Mouse (Mus musculus) mesoderm, embryonic 11.5 days (tissue): ENCODE data around the gene Msi2.
A peak's percentile ranks its signal among the peaks of the same experiment; 100 is the strongest.

Experiments used
- DNase-seq: peaks from one replicate; pipeline ENCODE4 v3.0.0-alpha.2; 2012; ENCODE audit warnings: low read depth, low spot score

Gene Msi2

DNA sequence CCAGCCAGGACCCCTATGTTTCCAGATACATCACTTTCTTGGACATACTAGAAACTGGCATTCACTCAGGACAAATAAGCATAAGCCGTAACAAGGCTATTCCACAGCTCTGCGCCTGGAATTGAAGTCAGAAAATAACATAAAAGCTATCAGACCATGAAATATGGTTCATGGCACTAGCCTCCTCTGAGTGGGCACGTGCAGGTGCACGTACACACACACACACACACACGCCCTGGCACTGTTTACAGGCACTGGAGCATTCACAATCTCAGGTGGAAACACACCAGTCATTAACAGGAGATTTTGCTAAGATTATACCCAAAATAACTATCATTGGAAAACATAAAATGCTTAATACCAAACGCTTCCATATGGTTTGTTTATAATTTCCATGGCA, 81.4 kb downstream of the Msi2 start:
- no peak for DNase-seq

DNA sequence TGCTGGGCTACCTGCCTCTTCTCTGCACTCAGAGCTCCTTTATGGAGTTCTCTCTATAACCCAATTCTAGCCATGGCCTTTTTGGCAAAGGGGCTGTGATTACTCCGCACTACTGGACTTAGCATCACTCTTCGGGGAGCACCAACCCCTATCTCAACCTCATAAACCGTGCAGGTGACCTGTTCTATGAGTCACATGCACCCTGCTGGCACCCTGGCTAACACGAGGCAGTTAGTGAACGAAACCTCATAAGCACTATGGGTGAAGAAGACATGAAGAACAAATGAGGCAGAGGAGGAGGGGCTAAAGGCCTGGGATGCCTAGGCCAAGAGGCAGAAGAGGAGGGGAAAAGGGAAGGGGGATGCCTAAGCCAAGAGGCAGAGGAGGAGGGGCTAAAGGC, 82.0 kb downstream of the Msi2 start:
- no peak for DNase-seq

DNA sequence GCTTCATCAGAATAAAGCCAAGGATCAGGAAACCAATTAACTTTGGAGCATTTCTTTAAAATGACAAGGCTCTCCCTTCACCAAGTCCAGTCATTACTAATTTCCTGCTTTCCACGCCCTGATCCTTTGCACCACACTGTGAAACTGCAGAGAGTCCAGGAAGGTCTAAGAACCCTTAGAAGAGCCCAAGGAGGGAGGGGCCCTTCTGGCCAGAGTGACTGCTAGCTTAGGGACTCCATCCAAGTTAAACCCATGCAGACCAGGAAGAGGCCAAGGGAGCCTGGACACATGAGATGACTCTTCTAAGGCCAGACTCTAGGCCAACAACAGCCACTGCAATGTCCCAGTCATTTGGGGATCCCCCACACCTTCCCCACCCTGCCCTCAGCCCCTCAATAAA, 83.7 kb downstream of the Msi2 start:
- DNase-seq: no peak

DNA sequence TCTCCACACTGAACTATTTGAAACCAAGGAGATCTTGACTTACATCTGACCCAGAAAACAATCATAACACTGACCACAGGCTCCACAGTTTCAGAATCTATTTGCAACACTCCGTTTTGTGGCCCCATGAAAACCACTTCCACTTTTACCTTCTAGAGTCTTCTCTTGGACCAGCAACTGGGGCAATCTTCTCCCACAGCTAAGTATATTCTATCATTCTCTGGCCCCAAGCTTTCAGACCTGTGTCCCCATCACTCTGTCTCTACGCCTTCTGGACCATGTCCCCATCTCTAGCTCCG, 86.4 kb downstream of the Msi2 start:
- DNase-seq: no peak

DNA sequence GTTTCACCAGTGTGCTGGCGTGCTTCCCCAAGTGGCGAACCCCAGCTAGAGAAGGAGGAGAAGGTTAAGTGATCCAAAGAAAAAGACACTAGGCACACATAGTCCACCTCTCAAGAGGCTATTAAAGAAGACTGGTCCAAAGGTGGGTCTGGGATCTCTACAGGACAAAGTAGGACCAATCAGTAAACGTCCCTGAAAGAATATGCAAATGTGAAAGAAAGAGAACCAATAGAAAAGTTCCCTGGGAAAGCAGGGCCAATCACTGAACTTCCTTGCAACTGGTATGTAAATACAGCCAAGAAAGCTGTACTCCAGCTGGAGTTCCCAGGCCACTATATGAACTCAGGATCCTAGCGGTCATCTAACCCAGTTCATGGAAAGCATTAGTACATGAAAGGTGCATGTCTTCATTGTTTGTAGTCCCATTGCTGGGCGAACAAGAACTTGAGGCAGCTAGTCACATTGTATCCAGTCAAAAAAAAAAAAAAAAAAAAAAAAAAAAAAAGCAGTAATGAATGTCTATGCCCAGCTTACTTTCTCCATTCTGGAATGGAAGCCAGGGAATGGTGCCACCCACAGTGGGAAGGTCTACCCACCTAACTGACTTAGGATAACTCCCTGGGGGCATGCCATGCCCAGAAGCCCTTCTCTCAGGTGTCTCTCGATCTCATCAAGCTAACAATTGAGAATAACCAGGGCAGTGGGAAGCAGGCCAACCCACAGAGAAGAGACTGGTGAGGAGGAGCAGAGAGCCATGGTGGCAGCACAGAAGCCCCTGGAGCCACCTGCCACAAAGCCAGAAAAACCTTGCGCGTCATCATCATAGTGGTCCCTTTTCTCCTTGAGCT, 87.0 kb downstream of the Msi2 start:
- DNase-seq: no peak

DNA sequence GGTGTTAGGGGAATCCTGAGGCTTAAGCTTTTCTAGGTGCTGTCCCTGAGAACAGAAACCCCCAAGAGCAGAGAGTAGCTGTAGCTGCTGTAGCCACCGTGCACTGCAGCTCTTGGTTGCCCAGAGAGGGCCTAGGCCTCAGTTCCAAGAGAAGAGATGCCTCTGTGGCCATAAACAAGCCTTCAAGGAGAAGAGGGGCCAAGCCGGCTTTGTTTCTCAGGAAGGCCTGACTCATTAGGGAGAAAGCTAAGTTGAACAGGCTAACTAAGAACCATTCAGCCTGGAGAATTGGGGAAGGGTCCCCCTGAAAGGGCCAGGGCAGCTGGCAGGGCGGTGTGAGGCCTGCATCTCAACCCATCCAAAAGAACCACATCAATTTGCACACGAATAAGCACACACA, 88.7 kb downstream of the Msi2 start:
- DNase-seq: peak; percentile 29

DNA sequence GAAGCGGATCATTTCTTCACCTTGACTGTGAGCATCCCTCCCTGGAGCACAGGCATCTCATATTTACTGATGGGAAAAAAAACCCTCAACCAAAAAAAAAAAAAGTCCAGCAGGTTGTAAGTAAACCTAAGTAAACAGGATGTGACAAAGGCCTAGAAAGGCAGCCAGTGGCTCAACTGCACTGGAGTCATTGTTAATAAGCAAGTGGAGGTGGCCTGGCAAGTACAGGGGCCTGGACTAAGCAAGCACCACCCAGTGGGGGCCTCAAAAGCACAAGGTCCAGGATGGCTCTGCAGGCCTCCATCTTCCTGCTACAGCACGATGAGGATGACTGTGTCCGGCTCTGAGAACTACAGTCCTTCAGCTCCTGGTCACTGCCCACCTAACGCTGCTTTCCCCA, 89.1 kb downstream of the Msi2 start:
- no peak for DNase-seq

DNA sequence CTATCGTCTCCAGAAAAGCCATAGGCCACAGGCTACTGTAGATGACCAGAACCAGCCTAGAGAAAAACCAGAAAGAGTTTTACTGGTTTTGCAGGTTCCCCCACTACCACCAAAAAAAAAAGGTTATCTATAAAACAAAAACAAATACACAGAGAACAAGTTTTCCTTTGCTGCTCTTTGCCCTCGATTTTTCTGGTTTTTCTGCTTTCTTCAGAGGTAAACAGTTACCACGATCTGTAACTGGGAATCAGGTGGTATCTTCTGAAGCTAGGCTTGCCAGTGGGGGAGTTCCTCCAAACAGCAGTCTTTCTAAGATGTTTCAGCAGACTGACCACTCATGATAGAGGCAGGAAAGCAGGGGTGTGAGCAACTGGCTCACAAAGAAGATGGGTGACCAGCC, 89.6 kb downstream of the Msi2 start:
- no peak for DNase-seq

DNA sequence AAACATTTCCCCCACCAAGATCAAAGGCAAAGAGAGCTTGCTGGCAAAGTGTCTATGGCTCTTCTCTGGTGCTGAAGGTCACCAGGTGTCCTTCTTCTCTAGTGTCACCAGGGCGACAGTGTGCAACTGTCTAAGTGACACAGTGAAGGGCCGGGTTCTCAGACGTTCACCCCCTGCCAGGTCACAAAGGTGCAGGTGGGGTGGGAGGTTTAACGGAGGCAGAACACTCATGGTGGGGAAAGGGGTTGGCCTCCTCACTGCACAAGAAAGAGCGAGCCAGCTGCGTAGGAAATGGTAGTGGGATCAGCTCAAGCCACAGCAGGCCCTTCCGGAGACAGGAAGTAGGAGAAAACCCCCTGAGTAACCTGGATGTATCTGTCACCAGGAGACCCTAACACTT, 91.0 kb downstream of the Msi2 start:
- DNase-seq: no peak

DNA sequence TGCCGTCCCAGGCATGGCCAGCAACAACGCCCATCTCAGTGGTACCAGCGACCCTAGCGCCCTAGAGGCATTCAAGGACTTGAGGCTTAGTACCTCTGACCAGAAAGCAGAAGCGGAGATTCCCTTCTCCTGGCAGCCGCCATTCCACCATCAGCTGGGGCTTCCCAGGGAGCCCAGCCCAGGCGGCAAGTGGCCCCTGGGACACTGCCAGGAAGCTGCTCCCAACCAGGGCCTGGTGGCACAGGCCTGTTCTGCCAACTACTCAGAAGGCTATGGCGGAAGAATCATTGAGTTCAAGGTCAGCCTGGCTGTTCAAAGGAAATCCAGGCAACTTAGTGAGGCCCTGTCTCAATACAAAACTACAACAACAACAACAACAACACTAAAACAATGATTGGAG, 91.7 kb downstream of the Msi2 start:
- DNase-seq: no peak

DNA sequence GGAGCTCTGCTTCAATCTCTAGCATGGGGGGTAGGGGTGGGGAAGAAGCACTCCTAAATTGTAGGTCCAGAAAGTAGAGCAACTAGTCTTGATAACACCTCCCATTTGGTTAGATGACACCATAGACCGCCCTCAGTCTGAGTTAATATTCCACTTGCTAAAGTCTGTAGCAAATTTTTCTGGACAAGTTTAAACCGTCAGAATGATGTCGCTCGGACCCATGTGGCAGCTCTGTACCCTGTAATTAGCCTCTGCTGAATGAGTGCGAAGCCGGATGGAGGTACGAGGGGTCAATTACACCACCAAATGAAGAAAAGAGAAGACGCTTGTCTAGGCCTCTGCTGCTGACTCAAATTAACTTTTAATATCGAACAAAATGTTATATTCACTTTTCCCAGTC, 92.3 kb downstream of the Msi2 start:
- DNase-seq: no peak

DNA sequence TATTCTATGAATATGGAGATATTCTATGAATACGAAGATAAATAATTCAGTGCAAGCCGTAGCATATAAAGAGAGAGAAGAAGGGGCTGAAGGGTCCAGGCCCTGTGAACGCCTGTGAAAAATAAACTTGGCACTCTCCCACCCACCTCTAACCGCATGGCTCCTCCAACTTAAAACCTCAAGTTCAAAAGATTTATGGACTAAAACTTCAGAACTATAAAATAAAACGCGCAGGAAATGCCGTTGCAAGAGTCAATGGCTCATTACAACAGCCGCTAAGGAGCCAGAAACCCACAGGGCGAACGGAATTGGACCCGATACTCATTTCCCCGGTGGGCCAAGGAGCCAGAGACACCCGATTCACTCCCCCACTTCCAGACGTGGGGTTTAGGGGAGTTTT, 93.2 kb downstream of the Msi2 start:
- DNase-seq: no peak

DNA sequence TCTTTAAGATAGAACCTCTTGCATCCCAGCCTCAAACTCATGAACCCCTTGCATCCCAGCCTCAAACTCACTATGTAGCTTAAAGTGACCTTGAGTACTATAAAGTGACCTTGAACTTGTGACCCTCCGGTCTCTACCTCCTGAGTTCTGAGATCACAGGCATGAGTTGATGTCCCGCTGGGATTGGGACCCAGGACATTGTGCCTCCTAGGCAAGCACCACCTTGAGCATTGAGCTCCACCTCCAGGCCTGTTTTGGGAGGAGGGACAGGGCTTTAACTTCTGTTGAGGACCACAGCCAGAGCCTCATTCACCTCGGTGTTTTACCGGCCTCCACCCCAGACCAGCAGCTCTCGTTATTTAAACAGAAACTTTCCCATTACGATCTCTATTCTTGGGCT, 93.7 kb downstream of the Msi2 start:
- no peak for DNase-seq

DNA sequence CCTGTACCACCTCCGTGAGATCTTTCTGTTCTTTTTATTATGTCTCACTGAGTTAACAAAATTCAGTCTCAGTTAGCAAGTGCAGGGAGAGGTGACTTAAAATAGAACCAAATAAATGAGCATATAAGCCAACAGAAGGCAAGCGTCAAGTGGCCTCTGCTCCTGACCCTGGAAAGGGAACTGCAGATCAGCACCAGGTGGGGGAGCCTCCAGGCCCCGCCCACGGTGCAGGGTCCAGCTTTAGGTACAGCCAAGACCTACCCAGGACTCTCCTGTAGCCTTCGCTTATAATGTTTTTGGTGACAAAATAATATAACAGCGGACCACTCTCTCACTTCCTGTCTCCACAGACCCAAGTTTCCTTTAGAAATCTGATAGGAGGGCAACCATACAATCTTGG, 94.6 kb downstream of the Msi2 start:
- DNase-seq: no peak

DNA sequence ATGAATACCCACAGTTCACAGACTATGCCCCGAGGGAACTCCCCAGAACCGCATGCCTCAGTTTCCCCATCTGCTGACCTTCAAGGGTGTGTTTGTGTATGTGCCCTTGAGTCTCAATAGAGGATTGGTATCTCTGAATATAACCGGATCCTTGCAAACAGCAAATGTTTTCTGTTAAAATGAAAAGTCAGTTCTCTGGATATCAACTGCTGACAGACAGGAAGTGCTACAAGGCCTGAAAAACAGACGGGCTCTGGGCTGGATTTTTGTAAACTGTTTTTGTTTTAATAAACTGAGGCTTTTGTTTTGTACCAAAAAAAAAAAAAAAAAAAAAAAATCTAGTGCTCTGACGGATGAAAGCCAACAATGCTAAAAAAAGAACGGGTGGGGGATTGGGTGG, 95.8 kb downstream of the Msi2 start:
- DNase-seq: no peak

DNA sequence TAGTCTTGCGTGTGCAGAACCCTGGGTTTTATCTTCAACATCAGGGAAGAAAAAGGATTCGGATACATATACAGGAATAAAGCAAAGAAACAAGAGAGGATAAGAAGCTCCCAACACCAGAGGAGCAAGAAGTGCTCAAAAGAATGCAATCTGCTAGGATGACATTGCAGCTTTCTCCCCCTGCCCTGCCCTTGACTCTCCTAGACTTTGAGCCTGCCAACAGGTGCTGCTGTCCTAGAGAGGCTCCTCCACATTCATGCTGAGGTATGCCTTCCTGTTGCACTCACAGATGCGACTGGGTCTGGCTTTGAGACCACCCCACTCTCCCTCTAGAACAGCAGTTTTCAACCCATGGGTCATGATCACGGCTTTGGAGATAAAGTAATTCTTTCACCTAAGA, 96.5 kb downstream of the Msi2 start:
- no peak for DNase-seq

DNA sequence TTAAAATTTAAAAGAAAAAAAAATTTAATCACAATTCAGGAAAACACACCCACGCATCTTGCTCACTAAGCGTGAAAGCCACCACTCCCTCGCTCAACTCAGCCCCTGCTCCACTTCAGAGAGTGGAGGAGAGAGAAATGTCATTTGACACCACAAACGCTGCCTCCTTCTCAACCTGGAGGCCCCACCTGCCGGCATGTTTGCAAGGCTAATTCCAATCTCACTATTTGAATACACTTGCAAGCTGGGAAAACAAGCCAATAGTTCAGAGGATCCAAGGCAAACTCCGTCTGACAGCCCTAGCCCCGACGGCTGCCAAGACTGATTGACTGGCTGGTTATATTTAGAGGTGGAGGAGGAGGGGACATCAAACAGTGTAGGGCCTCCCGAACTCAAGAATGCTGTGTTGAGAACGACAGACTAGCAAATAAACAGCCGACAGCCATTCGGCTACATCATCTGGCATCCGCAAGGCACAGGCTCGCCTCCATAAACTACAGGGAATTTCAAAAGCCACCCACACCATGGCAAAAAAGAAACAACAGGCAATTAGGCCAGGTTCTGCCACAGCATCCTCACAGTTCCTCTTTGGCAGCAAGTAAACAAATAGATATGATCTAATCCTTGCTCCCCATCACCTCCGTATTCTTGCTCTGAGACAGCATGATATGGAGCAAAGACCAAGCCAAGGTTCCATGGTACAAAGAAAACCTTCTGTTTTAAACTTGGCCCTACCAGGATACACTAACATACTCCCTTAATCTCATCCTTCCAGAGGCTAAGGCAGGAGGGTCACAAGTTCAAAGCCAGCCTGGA, 97.9 kb downstream of the Msi2 start:
- DNase-seq: peak; percentile 28

DNA sequence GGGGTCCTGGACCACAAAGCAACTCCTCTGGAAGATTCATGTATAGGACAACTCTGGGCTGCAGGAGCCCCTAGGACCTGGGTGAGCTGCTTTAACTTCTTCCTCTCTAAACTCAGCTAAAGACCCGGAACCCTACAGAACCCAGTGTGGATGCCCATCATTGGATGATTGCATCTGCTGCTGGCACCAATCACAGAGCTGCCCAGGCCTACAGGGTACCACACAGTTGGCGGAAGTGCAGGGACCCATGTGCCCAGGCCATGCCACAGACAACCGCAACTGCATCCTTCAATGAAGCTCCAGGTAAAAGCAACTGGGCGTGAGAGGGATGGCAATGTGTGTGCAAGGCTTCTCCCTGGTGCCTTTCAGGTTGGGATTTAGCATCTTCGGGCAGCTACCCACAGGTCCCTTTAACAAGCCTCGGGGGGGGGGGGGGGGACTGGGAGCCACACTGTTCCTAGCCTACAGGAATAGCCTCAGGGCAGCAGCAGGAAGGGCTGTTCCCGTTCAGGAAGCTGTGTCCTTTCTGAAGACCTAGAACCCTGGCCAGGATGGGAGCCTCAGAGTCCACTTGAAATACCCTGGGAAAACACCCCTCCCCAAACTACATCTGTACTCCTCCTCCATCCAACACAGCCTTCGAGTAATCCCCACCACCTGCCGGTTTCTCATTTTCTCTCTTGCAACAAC, 98.7 kb downstream of the Msi2 start:
- no peak for DNase-seq

DNA sequence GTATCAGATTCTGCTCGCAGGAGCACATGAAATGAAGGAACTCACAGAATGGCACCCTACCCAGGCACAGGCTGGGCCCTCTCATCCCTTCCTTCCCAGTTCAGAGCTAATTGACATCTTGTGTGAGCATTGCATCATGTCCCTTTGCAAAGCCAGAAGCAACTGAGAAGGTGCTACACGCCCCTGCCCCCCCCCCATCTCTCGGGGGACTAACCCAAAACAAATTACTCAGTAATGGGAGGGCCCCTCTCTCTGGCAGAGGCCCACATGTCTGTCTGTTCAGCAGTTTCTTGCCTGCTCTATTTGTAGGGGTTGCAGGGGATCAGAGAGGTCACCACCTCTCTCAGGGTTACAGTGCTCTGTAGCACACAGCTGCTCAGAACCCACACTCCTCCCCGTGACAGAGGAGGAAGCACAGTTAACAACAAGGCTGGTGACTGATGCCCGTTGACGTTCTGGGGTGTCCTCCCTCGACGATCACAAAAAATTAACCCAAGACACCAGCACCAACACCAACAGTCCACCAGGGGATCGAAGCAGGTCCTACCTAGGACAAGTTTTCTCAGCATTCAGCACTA, 99.5 kb downstream of the Msi2 start:
- no peak for DNase-seq

DNA sequence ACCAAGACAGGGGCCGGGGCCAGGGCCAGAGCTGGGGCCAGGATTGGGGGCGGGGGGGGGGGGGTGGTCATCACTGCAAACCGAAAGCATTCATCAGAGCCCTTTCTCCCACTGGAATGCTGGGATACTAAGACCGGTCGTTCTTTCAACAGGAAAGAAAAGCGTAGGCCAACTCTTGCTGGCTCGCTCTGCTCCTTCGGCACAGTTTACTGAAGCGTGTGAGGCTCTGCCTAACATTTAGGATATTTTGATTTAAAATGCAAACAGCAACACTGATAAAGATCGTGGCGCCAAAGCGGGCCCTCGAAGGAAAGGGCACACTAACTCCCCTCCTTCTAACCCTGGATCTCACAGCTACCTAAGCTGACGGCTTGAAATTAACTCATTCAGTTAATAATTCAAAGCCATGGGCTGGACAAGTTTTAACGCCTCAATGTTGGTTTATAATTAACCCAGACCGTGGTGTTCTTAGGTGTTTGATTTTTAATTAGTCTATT, 100.3 kb downstream of the Msi2 start:
- no peak for DNase-seq

DNA sequence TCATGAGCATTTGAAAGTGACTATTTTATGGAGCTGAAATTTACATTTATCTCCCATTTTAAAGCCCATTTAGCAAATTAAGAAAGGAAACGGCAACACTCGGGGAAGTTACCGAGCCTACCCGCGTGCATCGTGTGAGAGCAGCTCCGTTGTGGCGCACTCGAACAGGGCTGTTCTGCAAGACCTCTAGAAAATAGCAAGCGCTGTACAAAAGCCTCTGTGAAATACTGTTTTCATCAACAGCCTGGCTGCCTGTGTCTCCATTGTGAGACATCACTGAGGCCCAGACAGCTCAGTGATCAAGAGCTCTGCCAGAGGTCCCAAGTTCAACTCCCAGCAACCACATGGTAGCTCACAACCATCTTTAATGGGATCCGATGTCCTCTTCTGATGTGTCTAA, 100.9 kb downstream of the Msi2 start:
- DNase-seq: no peak
